Mouse (Mus musculus): Measurements from ENCODE around the gene Pip4k2b. TPM values are rescaled to one million over a fixed set of nuclear protein-coding genes. Genes with fewer than 3 reads are reported as not detected.
A peak's percentile ranks its signal among the peaks of the same experiment; 100 is the strongest.

The Pip4k2b gene
- polyA plus RNA-seq, 1 experiment from 2014 or later: 2.2 TPM

- peaks cover 20% of the 10 kb centered on the region for H3K4me1 ChIP-seq
- no peak overlapping the region for H3K9ac ChIP-seq
- 59% methylated on average over 5 of the region's 5 CpGs for WGBS
- no peak overlapping the region for H3K4me3 ChIP-seq
- H3K9me3 ChIP-seq: no peaks in the 10 kb centered on the region
- no peak overlapping the region for H3K27ac ChIP-seq
- no peak; the same call in 1 of the 2 replicates for ATAC-seq (ENCODE audit: insufficient number of reproducible peaks, low FRiP score, low TSS enrichment, low read depth)
- H3K27me3 ChIP-seq: no peaks in the 10 kb centered on the region
- H3K4me2 ChIP-seq: no peak overlapping the region
- H3K36me3 ChIP-seq: peaks cover 56% of the 10 kb centered on the region
Observed at GRCm38 (mm10) chr11:97776497-97777128, 32.1 kb upstream of the Pip4k2b start.

GRCm38 (mm10) chr11:97775808-97776496, 31.4 kb upstream of the Pip4k2b start, which contains the start of gene 1700001P01Rik:
TSS of gene 1700001P01Rik (minus strand) at chr11:97775918.
- H3K4me3 ChIP-seq: no peak within 1 kb of the TSS
- no peak within 1 kb of the TSS for H3K4me2 ChIP-seq
- H3K27me3 ChIP-seq: no peaks in the 10 kb centered on the region
- H3K9me3 ChIP-seq: no peaks in the 10 kb centered on the region
- no peak within 1 kb of the TSS for H3K9ac ChIP-seq
- peaks cover 54% of the 10 kb centered on the region for H3K36me3 ChIP-seq
- peaks cover 19% of the 10 kb centered on the region for H3K4me1 ChIP-seq
- no peak within 1 kb of the TSS for H3K27ac ChIP-seq
- ATAC-seq (ENCODE audit: insufficient number of reproducible peaks, low FRiP score, low TSS enrichment, low read depth): no peak
- WGBS: 58% methylated on average over 17 of the region's 17 CpGs

GRCm38 (mm10) chr11:97775186-97775585, 30.7 kb upstream of the Pip4k2b start:
- Histone ChIP-seq H3K4me1 (peaks cover 11% of the 10 kb centered on the region), H3K27me3 (no peaks in the 10 kb centered on the region), H3K9me3 (no peaks in the 10 kb centered on the region), H3K36me3 (peaks cover 47% of the 10 kb centered on the region), H3K9ac (no peak overlapping the region), H3K4me2 (no peak overlapping the region), H3K27ac (no peak overlapping the region), H3K4me3 (no peak overlapping the region)
- ATAC-seq (ENCODE audit: insufficient number of reproducible peaks, low FRiP score, low TSS enrichment, low read depth): no peak
- 80% methylated on average over 13 of the region's 13 CpGs for WGBS

- H3K4me3 ChIP-seq: no peak overlapping the region
- 79% methylated on average over 14 of the region's 14 CpGs for WGBS
- no peak overlapping the region for H3K4me2 ChIP-seq
- H3K9ac ChIP-seq: no peak overlapping the region
- H3K9me3 ChIP-seq: no peaks in the 10 kb centered on the region
- no peaks in the 10 kb centered on the region for H3K4me1 ChIP-seq
- H3K36me3 ChIP-seq: peaks cover 13% of the 10 kb centered on the region
- no peak for ATAC-seq (ENCODE audit: insufficient number of reproducible peaks, low FRiP score, low TSS enrichment, low read depth)
- H3K27me3 ChIP-seq: no peaks in the 10 kb centered on the region
- H3K27ac ChIP-seq: no peak overlapping the region
Observed at GRCm38 (mm10) chr11:97771410-97771809, 26.9 kb upstream of the Pip4k2b start.

- H3K36me3 ChIP-seq: no peaks in the 10 kb centered on the region
- no peaks in the 10 kb centered on the region for H3K27me3 ChIP-seq
- no peak overlapping the region for H3K4me3 ChIP-seq
- no peak overlapping the region for H3K9ac ChIP-seq
- no peak for ATAC-seq (ENCODE audit: insufficient number of reproducible peaks, low FRiP score, low TSS enrichment, low read depth)
- H3K27ac ChIP-seq: no peak overlapping the region
- H3K4me1 ChIP-seq: peaks cover 11% of the 10 kb centered on the region
- H3K9me3 ChIP-seq: no peaks in the 10 kb centered on the region
- 27% methylated on average over 2 of the region's 2 CpGs for WGBS
- no peak overlapping the region for H3K4me2 ChIP-seq
Observed at GRCm38 (mm10) chr11:97769704-97770103, 25.2 kb upstream of the Pip4k2b start.

- H3K27ac ChIP-seq: peak within 1 kb of the TSS; percentile 94
- peak within 1 kb of the TSS; percentile 92 for H3K4me3 ChIP-seq
- H3K4me1 ChIP-seq: peaks cover 16% of the 10 kb centered on the region
- peak; percentile 87 for ATAC-seq (ENCODE audit: insufficient number of reproducible peaks, low FRiP score, low TSS enrichment, low read depth)
- peak within 1 kb of the TSS; percentile 94 for H3K9ac ChIP-seq
- no peaks in the 10 kb centered on the region for H3K27me3 ChIP-seq
- peaks cover 27% of the 10 kb centered on the region for H3K36me3 ChIP-seq
- no peaks in the 10 kb centered on the region for H3K9me3 ChIP-seq
- under 1% methylated on average over 38 of the region's 38 CpGs for WGBS
- H3K4me2 ChIP-seq: peak within 1 kb of the TSS; percentile 79
Observed at GRCm38 (mm10) chr11:97766154-97766881, 21.8 kb upstream of the Pip4k2b start, which contains the start of gene Cwc25. TSS of gene Cwc25 (minus strand) at chr11:97766556.

- no peak for ATAC-seq (ENCODE audit: insufficient number of reproducible peaks, low FRiP score, low TSS enrichment, low read depth)
- Histone ChIP-seq H3K27ac (no peak overlapping the region), H3K4me2 (no peak overlapping the region), H3K9ac (no peak overlapping the region), H3K4me3 (no peak overlapping the region), H3K27me3 (no peaks in the 10 kb centered on the region), H3K36me3 (peaks cover 58% of the 10 kb centered on the region), H3K4me1 (peaks cover 16% of the 10 kb centered on the region), H3K9me3 (no peaks in the 10 kb centered on the region)
Observed at GRCm38 (mm10) chr11:97761638-97762037, 17.1 kb upstream of the Pip4k2b start.

- Histone ChIP-seq H3K9ac (no peak overlapping the region), H3K4me2 (no peak overlapping the region), H3K9me3 (no peaks in the 10 kb centered on the region), H3K27ac (no peak overlapping the region), H3K4me1 (no peaks in the 10 kb centered on the region), H3K36me3 (peaks cover 76% of the 10 kb centered on the region), H3K27me3 (no peaks in the 10 kb centered on the region), H3K4me3 (no peak overlapping the region)
- ATAC-seq (ENCODE audit: insufficient number of reproducible peaks, low FRiP score, low TSS enrichment, low read depth): no peak
- 83% methylated on average over 6 of the region's 6 CpGs for WGBS
Observed at GRCm38 (mm10) chr11:97758942-97759341, 14.4 kb upstream of the Pip4k2b start.

GRCm38 (mm10) chr11:97758125-97758524, 13.6 kb upstream of the Pip4k2b start:
- Histone ChIP-seq H3K4me2 (no peak overlapping the region), H3K4me3 (no peak overlapping the region), H3K27me3 (no peaks in the 10 kb centered on the region), H3K9me3 (no peaks in the 10 kb centered on the region), H3K27ac (no peak overlapping the region), H3K36me3 (peaks cover 79% of the 10 kb centered on the region), H3K9ac (no peak overlapping the region), H3K4me1 (no peaks in the 10 kb centered on the region)
- WGBS: 98% methylated on average over 1 of the region's 1 CpGs
- no peak for ATAC-seq (ENCODE audit: insufficient number of reproducible peaks, low FRiP score, low TSS enrichment, low read depth)

GRCm38 (mm10) chr11:97753277-97753676, 8.8 kb upstream of the Pip4k2b start:
- Histone ChIP-seq H3K36me3 (peaks cover 87% of the 10 kb centered on the region), H3K27me3 (no peaks in the 10 kb centered on the region), H3K4me2 (no peak overlapping the region), H3K9me3 (no peaks in the 10 kb centered on the region), H3K4me3 (no peak overlapping the region), H3K9ac (no peak overlapping the region), H3K4me1 (no peaks in the 10 kb centered on the region), H3K27ac (no peak overlapping the region)
- ATAC-seq (ENCODE audit: insufficient number of reproducible peaks, low FRiP score, low TSS enrichment, low read depth): no peak
- 94% methylated on average over 8 of the region's 8 CpGs for WGBS

GRCm38 (mm10) chr11:97748496-97748895, 4.0 kb upstream of the Pip4k2b start:
- H3K9ac ChIP-seq: no peak overlapping the region
- H3K27ac ChIP-seq: no peak overlapping the region
- H3K4me2 ChIP-seq: no peak overlapping the region
- H3K4me3 ChIP-seq: no peak overlapping the region
- H3K36me3 ChIP-seq: peaks cover 69% of the 10 kb centered on the region
- H3K4me1 ChIP-seq: peaks cover 5% of the 10 kb centered on the region
- H3K27me3 ChIP-seq: no peaks in the 10 kb centered on the region
- no peaks in the 10 kb centered on the region for H3K9me3 ChIP-seq
- ATAC-seq (ENCODE audit: insufficient number of reproducible peaks, low FRiP score, low TSS enrichment, low read depth): no peak
- WGBS: 91% methylated on average over 5 of the region's 5 CpGs

- 85% methylated on average over 8 of the region's 8 CpGs for WGBS
- peaks cover 62% of the 10 kb centered on the region for H3K36me3 ChIP-seq
- no peak overlapping the region for H3K4me3 ChIP-seq
- no peak for ATAC-seq (ENCODE audit: insufficient number of reproducible peaks, low FRiP score, low TSS enrichment, low read depth)
- H3K27me3 ChIP-seq: no peaks in the 10 kb centered on the region
- no peak overlapping the region for H3K27ac ChIP-seq
- H3K9ac ChIP-seq: no peak overlapping the region
- H3K4me2 ChIP-seq: no peak overlapping the region
- no peaks in the 10 kb centered on the region for H3K9me3 ChIP-seq
- H3K4me1 ChIP-seq: peaks cover 12% of the 10 kb centered on the region
Observed at GRCm38 (mm10) chr11:97747773-97748172, 3.3 kb upstream of the Pip4k2b start.
